Mouse (Mus musculus) small intestine, adult 2 months (tissue): ENCODE data around the gene Plgrkt. TPM values are rescaled to one million over a fixed set of nuclear protein-coding genes. Genes with fewer than 3 reads are reported as not detected.

Experiments used
- H3K27ac ChIP-seq: fragments of 200-500 bp; 2 replicates; pipeline ENCODE4 v1.5.1; 2012; ENCODE audit warnings: low read depth, low read length, control low read depth, inconsistent platforms; ENCODE audit not compliant: insufficient read depth
- H3K27me3 ChIP-seq: fragments of 200-500 bp; 2 replicates; pipeline ENCODE4 v1.6.1; 2012; ENCODE audit warnings: mild to moderate bottlenecking, moderate library complexity, low read length, inconsistent platforms; ENCODE audit not compliant: control insufficient read depth, insufficient read depth
- H3K36me3 ChIP-seq: fragments of 200-500 bp; 2 replicates; pipeline ENCODE4 v1.6.1; 2012; ENCODE audit warnings: mild to moderate bottlenecking, low read length, control low read depth, inconsistent platforms; ENCODE audit not compliant: control insufficient read depth, insufficient read depth
- H3K4me1 ChIP-seq: fragments of 200-500 bp; 2 replicates; pipeline ENCODE4 v1.6.1; 2012; ENCODE audit warnings: low read length, inconsistent platforms, mixed read lengths; ENCODE audit not compliant: control insufficient read depth, insufficient read depth, insufficient read length
- H3K4me3 ChIP-seq: fragments of 200-500 bp; 2 replicates; pipeline ENCODE4 v1.5.1; 2012; ENCODE audit warnings: low read depth, mild to moderate bottlenecking, control low read depth, inconsistent platforms, low read length, moderate library complexity
- CTCF ChIP-seq: fragments of 200-500 bp; IDR thresholded peaks from 2 replicates; pipeline ENCODE4 v1.5.1; 2012; ENCODE audit warnings: low read depth, mild to moderate bottlenecking, control low read depth, inconsistent platforms, low read length, moderate library complexity, mixed read lengths; ENCODE audit not compliant: insufficient replicate concordance, insufficient read length; ENCODE audit errors: extremely low read depth
- POLR2A ChIP-seq: fragments of 200-500 bp; IDR thresholded peaks from 2 replicates; pipeline ENCODE4 v1.6.1; 2012; ENCODE audit warnings: low read depth, mild to moderate bottlenecking, control low read depth, inconsistent platforms, low read length, moderate library complexity
- WGBS: fragments of 180-500 bp; shearing (Covaris S2); methylation state at CpG from one replicate; pipeline ENCODE4 v1.1.7; 2018; 5-methylcytosine and 5-hydroxymethylcytosine counted together
- polyA plus RNA-seq: library from polyadenylated mRNA; depleted of rRNA; stranded (reverse); fragments of >200 nt; gene quantifications from 2 replicates; pipeline ENCODE4 v1.2.3, GENCODE M21; 2012

Plgrkt gene
- polyA plus RNA-seq, 1 experiment, result 25.6 TPM

DNA sequence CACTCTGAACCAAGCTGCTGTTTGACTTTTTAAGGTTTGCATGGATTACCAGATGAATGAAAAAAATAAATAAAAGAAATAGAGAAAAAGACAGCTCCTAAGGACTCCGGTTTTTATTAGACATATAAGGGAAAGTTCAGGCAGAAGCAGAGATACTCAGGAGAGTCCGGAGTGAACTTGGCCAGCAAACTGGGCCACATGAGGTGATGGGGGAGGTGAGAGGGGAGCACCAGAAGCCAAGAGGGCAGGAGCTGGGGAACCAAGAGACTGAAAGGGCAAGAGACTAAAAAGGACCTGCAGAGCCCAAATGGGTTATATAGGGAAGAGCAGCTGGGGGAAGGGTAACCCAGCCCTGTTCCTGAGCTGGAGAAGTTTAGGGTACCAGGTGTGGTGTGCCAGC, 27.5 kb upstream of the Plgrkt start:
- Histone ChIP-seq H3K4me1 (no peaks in the 10 kb centered on the region), H3K4me3 (no peak overlapping the region), H3K27ac (no peak overlapping the region), H3K27me3 (no peaks in the 10 kb centered on the region), H3K36me3 (no peaks in the 10 kb centered on the region)
- TF ChIP-seq POLR2A (no peak), CTCF (no peak)
- 92% methylated on average over 2 of the region's 2 CpGs for WGBS

DNA sequence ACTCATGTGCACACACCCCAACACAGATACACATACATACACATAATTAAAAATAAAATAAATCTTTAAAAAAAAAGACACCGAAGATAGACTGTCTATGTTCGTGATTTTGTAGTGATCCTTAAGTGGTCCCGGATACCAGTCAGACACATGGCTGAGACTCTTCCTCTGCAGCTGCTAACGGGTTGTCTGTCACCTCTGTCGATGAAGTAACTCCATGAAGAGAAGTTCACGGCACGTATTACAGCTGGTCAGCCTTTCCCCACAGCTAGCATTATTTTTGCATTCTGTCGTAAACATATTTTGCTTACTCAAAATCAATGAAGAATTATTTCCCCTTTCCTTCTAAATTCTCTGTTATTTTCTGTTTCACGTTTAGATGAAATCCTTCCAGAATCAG, 26.1 kb upstream of the Plgrkt start:
- TF ChIP-seq POLR2A, result no peak
- TF ChIP-seq CTCF, result no peak
- Histone ChIP-seq H3K36me3 (no peaks in the 10 kb centered on the region), H3K27me3 (no peaks in the 10 kb centered on the region), H3K27ac (no peak overlapping the region), H3K4me1 (no peaks in the 10 kb centered on the region), H3K4me3 (no peak overlapping the region)
- 83% methylated on average over 9 of the region's 9 CpGs for WGBS

DNA sequence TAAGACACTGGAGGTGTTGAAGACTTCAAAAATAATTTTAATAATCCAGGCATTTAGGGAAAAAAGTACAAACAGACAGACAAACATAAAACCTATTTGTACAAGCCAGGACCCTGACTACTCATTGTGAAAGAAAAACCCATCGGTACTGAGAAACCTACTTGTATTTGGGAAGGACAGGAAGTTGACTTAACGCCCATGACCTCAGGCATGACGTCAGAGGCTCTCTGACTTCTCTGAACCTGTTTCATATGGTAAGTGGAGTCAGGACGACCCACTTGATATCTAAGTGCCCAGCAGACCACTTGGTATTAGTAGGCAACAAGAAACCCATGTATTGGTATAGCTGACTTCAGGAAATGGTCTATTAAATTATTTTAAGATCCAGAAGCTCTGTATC, 24.1 kb upstream of the Plgrkt start:
- no peak overlapping the region for H3K27ac ChIP-seq
- TF ChIP-seq POLR2A (no peak), CTCF (no peak)
- H3K36me3 ChIP-seq, result peaks cover 2% of the 10 kb centered on the region; the same call in 1 of the 2 replicates
- WGBS, result 74% methylated on average over 4 of the region's 4 CpGs
- no peaks in the 10 kb centered on the region for H3K27me3 ChIP-seq
- no peaks in the 10 kb centered on the region for H3K4me1 ChIP-seq
- H3K4me3 ChIP-seq, result no peak overlapping the region

- WGBS, result 48% methylated on average over 5 of the region's 5 CpGs
- no peaks in the 10 kb centered on the region for H3K27me3 ChIP-seq
- TF ChIP-seq POLR2A, result no peak
- no peak for TF ChIP-seq CTCF
- H3K36me3 ChIP-seq, result peaks cover 3% of the 10 kb centered on the region; the same call in 1 of the 2 replicates
- no peak overlapping the region for H3K4me3 ChIP-seq
- H3K4me1 ChIP-seq, result no peaks in the 10 kb centered on the region
- no peak overlapping the region for H3K27ac ChIP-seq
Observed at GRCm38 (mm10) chr19:29390483-29390882, 23.3 kb upstream of the Plgrkt start.

GRCm38 (mm10) chr19:29388818-29389217, 21.6 kb upstream of the Plgrkt start:
- WGBS, result 100% methylated on average over 1 of the region's 1 CpGs
- H3K27ac ChIP-seq, result no peak overlapping the region
- no peaks in the 10 kb centered on the region for H3K27me3 ChIP-seq
- peaks cover 3% of the 10 kb centered on the region; the same call in 1 of the 2 replicates for H3K36me3 ChIP-seq
- no peak overlapping the region for H3K4me3 ChIP-seq
- TF ChIP-seq CTCF (no peak), POLR2A (no peak)
- H3K4me1 ChIP-seq, result no peaks in the 10 kb centered on the region; the same call in 1 of the 2 replicates

GRCm38 (mm10) chr19:29385822-29386221, 18.6 kb upstream of the Plgrkt start:
- no peak overlapping the region for H3K4me3 ChIP-seq
- H3K4me1 ChIP-seq, result no peaks in the 10 kb centered on the region; the same call in 1 of the 2 replicates
- no peak overlapping the region for H3K27ac ChIP-seq
- TF ChIP-seq POLR2A (no peak), CTCF (no peak)
- no peaks in the 10 kb centered on the region for H3K27me3 ChIP-seq
- H3K36me3 ChIP-seq, result peaks cover 5% of the 10 kb centered on the region; the same call in 1 of the 2 replicates
- WGBS, result 92% methylated on average over 4 of the region's 4 CpGs

DNA sequence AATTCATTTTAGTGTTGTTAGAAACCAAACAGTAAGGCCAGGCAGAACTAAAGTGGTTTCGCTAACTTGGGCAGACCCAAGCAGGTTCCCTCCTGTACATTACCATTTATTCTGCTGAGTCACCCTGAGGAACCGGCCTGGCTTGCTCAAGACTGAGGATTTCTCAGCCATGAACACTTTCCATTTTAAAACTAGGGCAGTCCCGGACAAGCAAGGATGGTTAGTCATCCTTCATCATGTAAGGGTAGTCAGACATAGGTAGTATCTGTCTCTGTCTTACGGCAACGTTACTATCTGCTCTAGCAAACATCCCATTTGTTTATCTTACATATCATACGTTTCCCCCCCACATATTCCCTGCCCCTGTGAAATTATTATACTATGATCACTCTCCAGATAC, 17.8 kb upstream of the Plgrkt start:
- no peaks in the 10 kb centered on the region; the same call in 1 of the 2 replicates for H3K4me1 ChIP-seq
- no peak for TF ChIP-seq CTCF
- no peak for TF ChIP-seq POLR2A
- no peaks in the 10 kb centered on the region for H3K27me3 ChIP-seq
- H3K27ac ChIP-seq, result no peak overlapping the region
- no peak overlapping the region for H3K4me3 ChIP-seq
- peaks cover 5% of the 10 kb centered on the region; the same call in 1 of the 2 replicates for H3K36me3 ChIP-seq
- WGBS, result 76% methylated on average over 6 of the region's 6 CpGs

DNA sequence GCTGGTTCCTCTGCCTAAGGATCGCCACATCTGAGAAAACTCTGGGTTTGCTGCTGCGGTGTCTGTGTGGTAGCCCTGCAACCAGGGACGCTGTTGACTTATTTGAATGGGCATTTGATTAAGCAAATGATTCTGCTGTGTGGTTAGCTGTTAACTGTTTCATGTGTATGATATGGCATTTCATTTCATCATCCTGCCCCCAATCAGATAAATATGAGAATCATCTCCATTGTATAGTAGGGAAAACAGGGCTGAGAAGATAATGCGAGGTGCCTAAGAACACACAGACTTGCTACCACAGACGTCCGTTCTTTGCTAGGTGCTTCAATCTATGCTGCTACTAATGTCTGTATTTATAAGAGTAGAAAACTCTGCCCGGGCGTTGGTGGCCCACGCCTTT, 17.2 kb upstream of the Plgrkt start:
- WGBS, result 84% methylated on average over 9 of the region's 9 CpGs
- Histone ChIP-seq H3K27me3 (no peaks in the 10 kb centered on the region), H3K27ac (no peak overlapping the region), H3K36me3 (peaks cover 5% of the 10 kb centered on the region; the same call in 1 of the 2 replicates), H3K4me1 (no peaks in the 10 kb centered on the region; the same call in 1 of the 2 replicates), H3K4me3 (no peak overlapping the region)
- TF ChIP-seq POLR2A, result no peak
- TF ChIP-seq CTCF, result no peak
